Mouse (Mus musculus) midbrain, embryonic 13.5 days (tissue): Measurements from ENCODE around the gene Gata2. TPM values are rescaled to one million over a fixed set of nuclear protein-coding genes. Genes with fewer than 3 reads are reported as not detected.
A peak's percentile ranks its signal among the peaks of the same experiment; 100 is the strongest.

Source experiments
- ATAC-seq: fragments of 200-750 bp; cut with Nextera tagmentation; 2 replicates; pipeline ENCODE4 v1.8.0; 2017; ENCODE audit warnings: mild to moderate bottlenecking, moderate TSS enrichment, moderate library complexity
- H3K27ac ChIP-seq: fragments of 300-500 bp; sonication (generic); 2 replicates; pipeline ENCODE4 v1.5.1; 2015; ENCODE audit warnings: inconsistent platforms, mild to moderate bottlenecking, moderate library complexity
- H3K27me3 ChIP-seq: fragments of 300-500 bp; sonication (generic); 2 replicates; pipeline ENCODE4 v1.6.1; 2015; ENCODE audit warnings: mild to moderate bottlenecking, inconsistent platforms
- H3K36me3 ChIP-seq: fragments of 300-500 bp; sonication (generic); 2 replicates; pipeline ENCODE4 v1.6.1; 2015; ENCODE audit warnings: mild to moderate bottlenecking, inconsistent platforms
- H3K4me1 ChIP-seq: fragments of 300-500 bp; sonication (generic); replicated peaks from 2 replicates; pipeline ENCODE4 v1.6.1; 2015; ENCODE audit warnings: inconsistent platforms
- H3K4me2 ChIP-seq: fragments of 300-500 bp; sonication (generic); replicated peaks from 2 replicates; pipeline ENCODE4 v1.6.1; 2015; ENCODE audit warnings: moderate library complexity, mild to moderate bottlenecking, inconsistent platforms
- H3K4me3 ChIP-seq: fragments of 300-500 bp; sonication (generic); replicated peaks from 2 replicates; pipeline ENCODE4 v1.5.1; 2015; ENCODE audit warnings: mild to moderate bottlenecking, inconsistent platforms
- H3K9ac ChIP-seq: fragments of 300-500 bp; sonication (generic); replicated peaks from 2 replicates; pipeline ENCODE4 v1.6.1; 2015; ENCODE audit warnings: mild to moderate bottlenecking, inconsistent platforms
- H3K9me3 ChIP-seq: fragments of 300-500 bp; sonication (generic); 2 replicates; pipeline ENCODE4 v1.6.1; 2016; ENCODE audit warnings: mild to moderate bottlenecking, inconsistent platforms
- WGBS: fragments of 180-500 bp; shearing (Covaris S2); methylation state at CpG from one replicate; pipeline ENCODE4 v1.1.7; 2015; 5-methylcytosine and 5-hydroxymethylcytosine counted together
- polyA plus RNA-seq: library from polyadenylated mRNA; unstranded; fragments of >200 nt; fragmentation: Nextera tagmentation; extraction: Ambion mirVana; gene quantifications from 2 replicates; pipeline ENCODE4 v1.2.1, GENCODE M21; 2015

The Gata2 gene
- polyA plus RNA-seq, 1 experiment from 2014 or later: 38.1 TPM

GRCm38 (mm10) chr6:88203791-88204405 lies 10.2 kb downstream of the Gata2 start:
- 6% methylated on average over 10 of the region's 10 CpGs for WGBS
- Histone ChIP-seq H3K27ac (no peak overlapping the region), H3K4me1 (peaks cover 43% of the 10 kb centered on the region), H3K9ac (no peak overlapping the region), H3K36me3 (no peaks in the 10 kb centered on the region), H3K27me3 (peaks cover 98% of the 10 kb centered on the region), H3K4me2 (peak overlapping the region; percentile 64; the same call in 1 of the 2 replicates), H3K9me3 (no peaks in the 10 kb centered on the region), H3K4me3 (no peak overlapping the region)
- no peak for ATAC-seq

GRCm38 (mm10) chr6:88204531-88205385 lies 11.1 kb downstream of the Gata2 start:
- WGBS: 5% methylated on average over 25 of the region's 25 CpGs
- no peak overlapping the region for H3K4me2 ChIP-seq
- no peak overlapping the region for H3K4me3 ChIP-seq
- H3K27ac ChIP-seq: no peak overlapping the region
- H3K36me3 ChIP-seq: no peaks in the 10 kb centered on the region
- H3K9ac ChIP-seq: no peak overlapping the region
- H3K9me3 ChIP-seq: no peaks in the 10 kb centered on the region
- no peak for ATAC-seq
- H3K4me1 ChIP-seq: peaks cover 35% of the 10 kb centered on the region
- H3K27me3 ChIP-seq: peaks cover 95% of the 10 kb centered on the region

GRCm38 (mm10) chr6:88205386-88205700 lies 11.7 kb downstream of the Gata2 start:
- no peaks in the 10 kb centered on the region for H3K9me3 ChIP-seq
- no peak overlapping the region for H3K4me2 ChIP-seq
- H3K36me3 ChIP-seq: no peaks in the 10 kb centered on the region
- no peak for ATAC-seq
- no peak overlapping the region for H3K27ac ChIP-seq
- H3K4me1 ChIP-seq: peaks cover 30% of the 10 kb centered on the region
- 13% methylated on average over 7 of the region's 7 CpGs for WGBS
- no peak overlapping the region for H3K4me3 ChIP-seq
- H3K9ac ChIP-seq: no peak overlapping the region
- peaks cover 91% of the 10 kb centered on the region for H3K27me3 ChIP-seq

GRCm38 (mm10) chr6:88205937-88206336 lies 12.2 kb downstream of the Gata2 start:
- no peak overlapping the region for H3K27ac ChIP-seq
- H3K4me1 ChIP-seq: peaks cover 24% of the 10 kb centered on the region; the same call in 1 of the 2 replicates
- no peak overlapping the region for H3K4me2 ChIP-seq
- ATAC-seq: no peak
- no peak overlapping the region for H3K4me3 ChIP-seq
- H3K9ac ChIP-seq: no peak overlapping the region
- 6% methylated on average over 9 of the region's 9 CpGs for WGBS
- H3K27me3 ChIP-seq: peaks cover 85% of the 10 kb centered on the region
- no peaks in the 10 kb centered on the region for H3K9me3 ChIP-seq
- no peaks in the 10 kb centered on the region for H3K36me3 ChIP-seq

- Histone ChIP-seq H3K36me3 (no peaks in the 10 kb centered on the region), H3K27ac (no peak overlapping the region), H3K27me3 (peaks cover 78% of the 10 kb centered on the region), H3K4me3 (no peak overlapping the region), H3K9me3 (no peaks in the 10 kb centered on the region), H3K4me2 (no peak overlapping the region), H3K4me1 (peaks cover 19% of the 10 kb centered on the region; the same call in 1 of the 2 replicates), H3K9ac (no peak overlapping the region)
- WGBS: 44% methylated on average over 7 of the region's 7 CpGs
- ATAC-seq: no peak
Observed at GRCm38 (mm10) chr6:88206566-88206965, 12.9 kb downstream of the Gata2 start.

GRCm38 (mm10) chr6:88207403-88208033 lies 13.8 kb downstream of the Gata2 start:
- H3K4me2 ChIP-seq: no peak overlapping the region
- H3K4me3 ChIP-seq: no peak overlapping the region
- no peak overlapping the region for H3K9ac ChIP-seq
- no peaks in the 10 kb centered on the region for H3K36me3 ChIP-seq
- no peak overlapping the region for H3K27ac ChIP-seq
- H3K9me3 ChIP-seq: no peaks in the 10 kb centered on the region
- peaks cover 15% of the 10 kb centered on the region; the same call in 1 of the 2 replicates for H3K4me1 ChIP-seq
- WGBS: 85% methylated on average over 10 of the region's 10 CpGs
- ATAC-seq: no peak
- peaks cover 69% of the 10 kb centered on the region for H3K27me3 ChIP-seq

GRCm38 (mm10) chr6:88208321-88208720 lies 14.6 kb downstream of the Gata2 start:
- ATAC-seq: no peak
- WGBS: 93% methylated on average over 3 of the region's 3 CpGs
- H3K4me3 ChIP-seq: no peak overlapping the region
- H3K27me3 ChIP-seq: peaks cover 62% of the 10 kb centered on the region
- H3K9me3 ChIP-seq: no peaks in the 10 kb centered on the region
- no peak overlapping the region for H3K9ac ChIP-seq
- no peak overlapping the region for H3K27ac ChIP-seq
- no peaks in the 10 kb centered on the region for H3K36me3 ChIP-seq
- peaks cover 14% of the 10 kb centered on the region; the same call in 1 of the 2 replicates for H3K4me1 ChIP-seq
- H3K4me2 ChIP-seq: no peak overlapping the region

GRCm38 (mm10) chr6:88209453-88209852 lies 15.8 kb downstream of the Gata2 start:
- Histone ChIP-seq H3K27me3 (peaks cover 50% of the 10 kb centered on the region), H3K36me3 (no peaks in the 10 kb centered on the region), H3K4me1 (0 out of 2 replicates have a peak, but pooled peaks cover 8% of the 10 kb centered on the region), H3K27ac (no peak overlapping the region), H3K9me3 (no peaks in the 10 kb centered on the region), H3K4me2 (no peak overlapping the region), H3K4me3 (no peak overlapping the region), H3K9ac (no peak overlapping the region)
- no peak for ATAC-seq
- 80% methylated on average over 5 of the region's 5 CpGs for WGBS

GRCm38 (mm10) chr6:88210182-88210581 lies 16.5 kb downstream of the Gata2 start:
- Histone ChIP-seq H3K36me3 (no peaks in the 10 kb centered on the region), H3K9ac (no peak overlapping the region), H3K27me3 (peaks cover 43% of the 10 kb centered on the region), H3K27ac (no peak overlapping the region), H3K4me2 (no peak overlapping the region), H3K9me3 (no peaks in the 10 kb centered on the region), H3K4me1 (0 out of 2 replicates have a peak, but pooled peaks cover 4% of the 10 kb centered on the region), H3K4me3 (no peak overlapping the region)
- WGBS: 58% methylated on average over 3 of the region's 3 CpGs
- no peak for ATAC-seq

- no peaks in the 10 kb centered on the region; the same call in 1 of the 2 replicates for H3K9me3 ChIP-seq
- H3K27me3 ChIP-seq: no peaks in the 10 kb centered on the region; the same call in 1 of the 2 replicates
- H3K27ac ChIP-seq: no peak overlapping the region
- ATAC-seq: no peak
- no peaks in the 10 kb centered on the region for H3K36me3 ChIP-seq
- H3K9ac ChIP-seq: no peak overlapping the region
- no peaks in the 10 kb centered on the region for H3K4me1 ChIP-seq
- WGBS: 40% methylated on average over 6 of the region's 6 CpGs
- no peak overlapping the region for H3K4me2 ChIP-seq
- H3K4me3 ChIP-seq: no peak overlapping the region
Observed at GRCm38 (mm10) chr6:88215797-88216196, 22.1 kb downstream of the Gata2 start.

- no peak overlapping the region for H3K4me3 ChIP-seq
- H3K36me3 ChIP-seq: no peaks in the 10 kb centered on the region
- 75% methylated on average over 4 of the region's 4 CpGs for WGBS
- H3K4me2 ChIP-seq: no peak overlapping the region
- no peaks in the 10 kb centered on the region for H3K4me1 ChIP-seq
- H3K27ac ChIP-seq: no peak overlapping the region
- H3K9me3 ChIP-seq: no peaks in the 10 kb centered on the region; the same call in 1 of the 2 replicates
- ATAC-seq: no peak
- no peaks in the 10 kb centered on the region; the same call in 1 of the 2 replicates for H3K27me3 ChIP-seq
- no peak overlapping the region for H3K9ac ChIP-seq
Observed at GRCm38 (mm10) chr6:88216199-88216598, 22.5 kb downstream of the Gata2 start.

GRCm38 (mm10) chr6:88219094-88219493 lies 25.4 kb downstream of the Gata2 start:
- ATAC-seq: no peak
- Histone ChIP-seq H3K9ac (no peak overlapping the region), H3K4me3 (no peak overlapping the region), H3K36me3 (no peaks in the 10 kb centered on the region), H3K9me3 (no peaks in the 10 kb centered on the region; the same call in 1 of the 2 replicates), H3K27ac (no peak overlapping the region), H3K4me1 (no peaks in the 10 kb centered on the region), H3K27me3 (no peaks in the 10 kb centered on the region; the same call in 1 of the 2 replicates), H3K4me2 (no peak overlapping the region)
- 16% methylated on average over 4 of the region's 4 CpGs for WGBS
